Comparison of ENCODE assay signal across 29 mouse cellular contexts in the genomic region with DNA sequence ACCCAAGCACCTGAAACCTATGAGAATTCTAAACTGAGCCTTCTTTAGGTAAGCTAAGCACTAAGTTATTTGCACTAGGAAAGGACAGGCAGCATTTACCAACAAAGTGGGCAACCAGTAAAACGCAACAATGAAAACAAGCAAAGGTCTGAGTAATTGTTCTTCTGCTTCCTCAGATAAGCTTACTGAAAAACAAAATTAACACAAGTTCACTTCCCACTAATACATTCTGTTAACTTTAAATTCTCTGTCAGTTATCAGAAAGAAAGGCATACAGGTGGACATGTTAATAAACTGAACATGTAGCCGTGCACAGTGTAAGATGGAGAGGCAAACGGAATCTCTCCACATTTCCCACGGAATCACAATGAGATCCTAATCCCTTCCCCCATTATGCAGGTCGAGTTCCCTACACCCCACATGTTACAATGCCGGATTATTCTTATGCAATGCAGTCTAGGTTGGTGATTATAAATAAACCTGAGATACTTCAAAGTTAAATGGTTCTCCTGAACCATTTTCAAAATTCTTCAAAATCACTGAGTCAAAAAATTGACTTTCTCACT.
A peak's percentile ranks its signal among the peaks of the same experiment; 100 is the strongest.
DNase-seq lines count a peak whose midpoint lies in the region; ATAC-seq lines count a peak whose summit lies in the region.
"Had no signal": no experiment of that assay in that cellular context is flagged by ENCODE, and none has a peak within 500 bp of the region (broad histone marks: within the 10 kb centered on the region; RNA-seq: fewer than 3 reads in every experiment).

No protein-coding gene starts in this region.

- 49% methylated on average over 6 of the region's 6 CpGs for WGBS in forebrain, embryonic 11.5 days
- whole genome bisulfite sequencing in forebrain, embryonic 16.5 days, result 30% methylated on average over 6 of the region's 6 CpGs
- WGBS in midbrain, embryonic 13.5 days, result 23% methylated on average over 6 of the region's 6 CpGs
- 24% methylated on average over 6 of the region's 6 CpGs for WGBS in midbrain, embryonic 16.5 days
- WGBS in kidney, embryonic 15.5 days, result 66% methylated on average over 6 of the region's 6 CpGs

- H3K27ac ChIP-seq in forebrain, embryonic 11.5 days (ENCODE audit: low read depth, low read length), result no peak overlapping the region
- H3K27ac ChIP-seq in forebrain, embryonic 16.5 days (ENCODE audit: low read length), result no peak overlapping the region
- H3K27ac ChIP-seq in midbrain, embryonic 13.5 days, result no peak overlapping the region
- no peak overlapping the region for H3K27ac ChIP-seq in midbrain, embryonic 16.5 days (ENCODE audit: low read length)
- no peak overlapping the region for H3K27ac ChIP-seq in kidney, embryonic 15.5 days
- H3K27ac ChIP-seq: embryonic facial prominence, embryonic 12.5 days; embryonic facial prominence, embryonic 15.5 days; forebrain, embryonic 12.5 days; forebrain, embryonic 15.5 days; gastrocnemius, adult 2 months; heart, embryonic 15.5 days; hindbrain, embryonic 10.5 days; hindbrain, embryonic 13.5 days; intestine, embryonic 15.5 days had no signal

- peak; percentile 71; the same call in 1 of the 2 replicates for ATAC-seq in forebrain, embryonic 11.5 days (replicated peaks; ENCODE audit: low FRiP score)
- ATAC-seq in forebrain, embryonic 16.5 days, result no peak
- 0 out of 2 replicates have a peak, but pooled peaks have one; percentile 55 for ATAC-seq in midbrain, embryonic 13.5 days
- no peak for ATAC-seq in midbrain, embryonic 16.5 days
- peak; percentile 20; the same call in 1 of the 2 replicates for ATAC-seq in megakaryocyte progenitor cell, adult 5-6 weeks (replicated peaks; ENCODE audit: poor library complexity)
- ATAC-seq in kidney, embryonic 15.5 days (replicated peaks; ENCODE audit: low FRiP score), result no peak
- ATAC-seq: activated CD4-positive, CD25-positive, alpha-beta regulatory T cell, adult 4 months; forebrain, embryonic 15.5 days; hindbrain, embryonic 16.5 days; intestine, embryonic 15.5 days had no signal

- H3K9me3 ChIP-seq in forebrain, embryonic 11.5 days (ENCODE audit: control insufficient read depth, low read length), result no peaks in the 10 kb centered on the region
- H3K9me3 ChIP-seq in forebrain, embryonic 16.5 days (ENCODE audit: control insufficient read depth, low read length), result no peaks in the 10 kb centered on the region
- H3K9me3 ChIP-seq in midbrain, embryonic 13.5 days, result no peaks in the 10 kb centered on the region
- no peaks in the 10 kb centered on the region for H3K9me3 ChIP-seq in midbrain, embryonic 16.5 days (replicated peaks; ENCODE audit: control insufficient read depth, low read length, poor library complexity, severe bottlenecking)
- no peaks in the 10 kb centered on the region for H3K9me3 ChIP-seq in kidney, embryonic 15.5 days (replicated peaks)
- H3K9me3 ChIP-seq: embryonic facial prominence, embryonic 12.5 days; embryonic facial prominence, embryonic 15.5 days; forebrain, embryonic 12.5 days; forebrain, embryonic 15.5 days; heart, embryonic 12.5 days; heart, embryonic 15.5 days; hindbrain, embryonic 10.5 days; hindbrain, embryonic 13.5 days; intestine, embryonic 15.5 days had no signal

- H3K36me3 ChIP-seq in forebrain, embryonic 11.5 days (ENCODE audit: control insufficient read depth, insufficient read depth, low read length), result no peaks in the 10 kb centered on the region
- no peaks in the 10 kb centered on the region for H3K36me3 ChIP-seq in forebrain, embryonic 16.5 days (ENCODE audit: control insufficient read depth, insufficient read depth)
- no peaks in the 10 kb centered on the region for H3K36me3 ChIP-seq in midbrain, embryonic 13.5 days
- H3K36me3 ChIP-seq in midbrain, embryonic 16.5 days (ENCODE audit: control insufficient read depth, insufficient read depth, low read length), result no peaks in the 10 kb centered on the region
- H3K36me3 ChIP-seq in kidney, embryonic 15.5 days, result no peaks in the 10 kb centered on the region
- H3K36me3 ChIP-seq: embryonic facial prominence, embryonic 12.5 days; embryonic facial prominence, embryonic 15.5 days; forebrain, embryonic 12.5 days; forebrain, embryonic 15.5 days; heart, embryonic 12.5 days; heart, embryonic 15.5 days; hindbrain, embryonic 10.5 days; hindbrain, embryonic 13.5 days; intestine, embryonic 15.5 days had no signal

- no peak for DNase-seq in forebrain, embryonic 11.5 days (ENCODE audit: low spot score)
- DNase-seq: adrenal gland, adult 8-10 months; adrenal gland, postnatal 25 days; B cell, adult 2 months; cerebellum, adult 11-12 months; cerebellum, adult 9-10 months; cerebellum, postnatal 14 days; gastrocnemius, adult 2 months; gastrocnemius, postnatal 14 days; heart, adult 18-20 months; heart, postnatal 10 days; heart, postnatal 36 days had no signal

- H3K4me2 ChIP-seq in forebrain, embryonic 11.5 days (ENCODE audit: low read depth, low read length, severe bottlenecking), result no peak overlapping the region
- H3K4me2 ChIP-seq in forebrain, embryonic 16.5 days (ENCODE audit: low read length), result no peak overlapping the region
- no peak overlapping the region for H3K4me2 ChIP-seq in midbrain, embryonic 13.5 days (replicated peaks)
- no peak overlapping the region for H3K4me2 ChIP-seq in midbrain, embryonic 16.5 days (ENCODE audit: low read length)
- no peak overlapping the region for H3K4me2 ChIP-seq in kidney, embryonic 15.5 days
- H3K4me2 ChIP-seq: embryonic facial prominence, embryonic 12.5 days; embryonic facial prominence, embryonic 15.5 days; forebrain, embryonic 12.5 days; forebrain, embryonic 15.5 days; heart, embryonic 12.5 days; heart, embryonic 15.5 days; hindbrain, embryonic 13.5 days; intestine, embryonic 15.5 days had no signal

- H3K9ac ChIP-seq in forebrain, embryonic 11.5 days (ENCODE audit: low read length), result no peak overlapping the region
- H3K9ac ChIP-seq in forebrain, embryonic 16.5 days (replicated peaks; ENCODE audit: low read depth, low read length), result no peak overlapping the region
- no peak overlapping the region for H3K9ac ChIP-seq in midbrain, embryonic 13.5 days (replicated peaks)
- H3K9ac ChIP-seq in midbrain, embryonic 16.5 days (ENCODE audit: low read depth, low read length), result no peak overlapping the region
- H3K9ac ChIP-seq in kidney, embryonic 15.5 days, result no peak overlapping the region
- H3K9ac ChIP-seq: embryonic facial prominence, embryonic 12.5 days; embryonic facial prominence, embryonic 15.5 days; forebrain, embryonic 12.5 days; forebrain, embryonic 15.5 days; heart, embryonic 12.5 days; heart, embryonic 15.5 days; hindbrain, embryonic 13.5 days; intestine, embryonic 15.5 days had no signal

- H3K4me1 ChIP-seq in forebrain, embryonic 11.5 days (replicated peaks; ENCODE audit: control insufficient read depth, insufficient read depth, low read length), result no peaks in the 10 kb centered on the region
- no peaks in the 10 kb centered on the region for H3K4me1 ChIP-seq in forebrain, embryonic 16.5 days (replicated peaks; ENCODE audit: control insufficient read depth, insufficient read depth, low read length)
- H3K4me1 ChIP-seq in midbrain, embryonic 13.5 days (replicated peaks), result no peaks in the 10 kb centered on the region
- H3K4me1 ChIP-seq in midbrain, embryonic 16.5 days (ENCODE audit: control insufficient read depth, insufficient read depth, low read length), result no peaks in the 10 kb centered on the region
- no peaks in the 10 kb centered on the region for H3K4me1 ChIP-seq in kidney, embryonic 15.5 days
- H3K4me1 ChIP-seq: embryonic facial prominence, embryonic 12.5 days; embryonic facial prominence, embryonic 15.5 days; forebrain, embryonic 12.5 days; forebrain, embryonic 15.5 days; heart, embryonic 12.5 days; heart, embryonic 15.5 days; hindbrain, embryonic 10.5 days; hindbrain, embryonic 13.5 days; intestine, embryonic 15.5 days had no signal

- no peaks in the 10 kb centered on the region for H3K27me3 ChIP-seq in forebrain, embryonic 11.5 days (ENCODE audit: control insufficient read depth, insufficient read depth, low read length)
- no peaks in the 10 kb centered on the region for H3K27me3 ChIP-seq in forebrain, embryonic 16.5 days (replicated peaks; ENCODE audit: control insufficient read depth, insufficient read depth, low read length)
- no peaks in the 10 kb centered on the region for H3K27me3 ChIP-seq in midbrain, embryonic 13.5 days
- H3K27me3 ChIP-seq in midbrain, embryonic 16.5 days (ENCODE audit: control insufficient read depth, insufficient read depth, low read depth, low read length), result no peaks in the 10 kb centered on the region
- H3K27me3 ChIP-seq in kidney, embryonic 15.5 days, result no peaks in the 10 kb centered on the region
- H3K27me3 ChIP-seq: CH12.LX; embryonic facial prominence, embryonic 12.5 days; embryonic facial prominence, embryonic 15.5 days; forebrain, embryonic 12.5 days; forebrain, embryonic 15.5 days; heart, embryonic 12.5 days; heart, embryonic 15.5 days; hindbrain, embryonic 13.5 days; intestine, embryonic 15.5 days had no signal

- H3K4me3 ChIP-seq in forebrain, embryonic 11.5 days (ENCODE audit: low read depth, low read length), result no peak overlapping the region
- H3K4me3 ChIP-seq in forebrain, embryonic 16.5 days (replicated peaks; ENCODE audit: low read length), result no peak overlapping the region
- no peak overlapping the region for H3K4me3 ChIP-seq in midbrain, embryonic 13.5 days (replicated peaks)
- H3K4me3 ChIP-seq in midbrain, embryonic 16.5 days (ENCODE audit: low read depth, low read length), result no peak overlapping the region
- no peak overlapping the region for H3K4me3 ChIP-seq in kidney, embryonic 15.5 days (replicated peaks)
- H3K4me3 ChIP-seq: embryonic facial prominence, embryonic 12.5 days; embryonic facial prominence, embryonic 15.5 days; forebrain, embryonic 12.5 days; forebrain, embryonic 15.5 days; gastrocnemius, adult 2 months; heart, embryonic 12.5 days; heart, embryonic 15.5 days; hindbrain, embryonic 10.5 days; hindbrain, embryonic 13.5 days; intestine, embryonic 15.5 days had no signal

Comparison
In these comparisons a context has a peak if more than half of its experiments do, and no peak if none do; other contexts are left out.
1. ATAC-seq: peak in forebrain, embryonic 11.5 days (single experiment), midbrain, embryonic 13.5 days (single experiment) and megakaryocyte progenitor cell, adult 5-6 weeks (single experiment); none in forebrain, embryonic 16.5 days (single experiment), midbrain, embryonic 16.5 days (single experiment) and kidney, embryonic 15.5 days (single experiment).